Mouse (Mus musculus) stomach, embryonic 16.5 days (tissue): Measurements from ENCODE around the gene Lclat1. TPM values are rescaled to one million over a fixed set of nuclear protein-coding genes. Genes with fewer than 3 reads are reported as not detected.

Experiments
- ATAC-seq: fragments of 200-750 bp; cut with Nextera tagmentation; 2 replicates; pipeline ENCODE4 v1.8.0; 2017; ENCODE audit warnings: moderate number of reproducible peaks, moderate TSS enrichment; ENCODE audit not compliant: insufficient read depth, low FRiP score
- H3K27ac ChIP-seq: fragments of 300-500 bp; sonication (generic); 2 replicates; pipeline ENCODE4 v1.5.1; 2014; ENCODE audit warnings: low read length
- H3K27me3 ChIP-seq: fragments of 300-500 bp; sonication (generic); 2 replicates; pipeline ENCODE4 v1.6.1; 2014; ENCODE audit warnings: low read length, control low read depth, mixed read lengths; ENCODE audit not compliant: control insufficient read depth, insufficient read depth
- H3K36me3 ChIP-seq: fragments of 300-500 bp; sonication (generic); 2 replicates; pipeline ENCODE4 v1.6.1; 2014; ENCODE audit warnings: low read length; ENCODE audit not compliant: control insufficient read depth, insufficient read depth
- H3K4me1 ChIP-seq: fragments of 300-500 bp; sonication (generic); 2 replicates; pipeline ENCODE4 v1.6.1; 2014; ENCODE audit warnings: low read length, control low read depth, mixed read lengths; ENCODE audit not compliant: control insufficient read depth, insufficient read depth
- H3K4me2 ChIP-seq: fragments of 300-500 bp; sonication (generic); 2 replicates; pipeline ENCODE4 v1.6.1; 2014; ENCODE audit warnings: low read depth, low read length, mixed read lengths
- H3K4me3 ChIP-seq: fragments of 300-500 bp; sonication (generic); replicated peaks from 2 replicates; pipeline ENCODE4 v1.5.1; 2014; ENCODE audit warnings: mild to moderate bottlenecking, low read length
- H3K9ac ChIP-seq: fragments of 300-500 bp; sonication (generic); 2 replicates; pipeline ENCODE4 v1.6.1; 2014; ENCODE audit warnings: low read length
- H3K9me3 ChIP-seq: fragments of 300-500 bp; sonication (generic); replicated peaks from 2 replicates; pipeline ENCODE4 v1.6.1; 2016; ENCODE audit warnings: low read length, control low read depth; ENCODE audit not compliant: control insufficient read depth
- WGBS: fragments of 180-500 bp; shearing (Covaris S2); extraction: QIAGEN DNeasy Blood & Tissue Kit; methylation state at CpG from one replicate; pipeline ENCODE4 v1.1.7; 2014; 5-methylcytosine and 5-hydroxymethylcytosine counted together
- polyA plus RNA-seq: library from polyadenylated mRNA; unstranded; fragments of >200 nt; fragmentation: Nextera tagmentation; extraction: Ambion mirVana; gene quantifications from 2 replicates; pipeline ENCODE4 v1.2.1, GENCODE M21; 2015

The Lclat1 gene
- polyA plus RNA-seq, result 14.5 and 15.1 TPM in 2 replicates

GRCm38 (mm10) chr17:73107158-73108157 lies at the start of gene Lclat1:
Gene Lclat1, plus strand, starts transcription at chr17:73107985.
- Histone ChIP-seq H3K36me3 (no peaks in the 10 kb centered on the region), H3K27me3 (no peaks in the 10 kb centered on the region), H3K4me2 (peak within 1 kb of the TSS; percentile 93), H3K9me3 (no peaks in the 10 kb centered on the region), H3K4me3 (peak within 1 kb of the TSS; percentile 81), H3K27ac (peak within 1 kb of the TSS; percentile 60), H3K4me1 (peaks cover 4% of the 10 kb centered on the region; the same call in 1 of the 2 replicates), H3K9ac (peak within 1 kb of the TSS; percentile 89)
- peak; percentile 99 for ATAC-seq
- 5% methylated on average over 51 of the region's 51 CpGs for WGBS

- Histone ChIP-seq H3K36me3 (no peaks in the 10 kb centered on the region), H3K4me2 (no peak overlapping the region)
These were observed 49.5 kb upstream of the Lclat1 start for GRCm38 (mm10) chr17:73058319-73058718.

GRCm38 (mm10) chr17:73060224-73060896 lies 47.4 kb upstream of the Lclat1 start:
- 28% methylated on average over 3 of the region's 3 CpGs for WGBS
- Histone ChIP-seq H3K4me2 (no peak overlapping the region), H3K27me3 (no peaks in the 10 kb centered on the region), H3K36me3 (no peaks in the 10 kb centered on the region), H3K9me3 (no peaks in the 10 kb centered on the region), H3K9ac (no peak overlapping the region), H3K27ac (peak overlapping the region; percentile 56), H3K4me1 (peaks cover 10% of the 10 kb centered on the region), H3K4me3 (no peak overlapping the region)
- ATAC-seq, result peak; percentile 75

More at GRCm38 (mm10) chr17:73058319-73058718, 49.5 kb upstream of the Lclat1 start:
- Histone ChIP-seq H3K9me3 (no peaks in the 10 kb centered on the region), H3K4me3 (no peak overlapping the region), H3K9ac (no peak overlapping the region), H3K4me1 (peaks cover 21% of the 10 kb centered on the region), H3K27me3 (no peaks in the 10 kb centered on the region), H3K27ac (no peak overlapping the region)
- 64% methylated on average over 5 of the region's 5 CpGs for WGBS
- ATAC-seq, result no peak

GRCm38 (mm10) chr17:73060897-73061252 lies 46.9 kb upstream of the Lclat1 start:
- H3K27ac ChIP-seq, result peak overlapping the region; percentile 50

GRCm38 (mm10) chr17:73062701-73063100 lies 45.1 kb upstream of the Lclat1 start:
- no peak for ATAC-seq
- no peak overlapping the region for H3K4me2 ChIP-seq
- no peak overlapping the region for H3K27ac ChIP-seq
- no peaks in the 10 kb centered on the region for H3K9me3 ChIP-seq
- no peaks in the 10 kb centered on the region for H3K36me3 ChIP-seq
- H3K4me1 ChIP-seq, result peaks cover 21% of the 10 kb centered on the region
- no peak overlapping the region for H3K4me3 ChIP-seq
- no peaks in the 10 kb centered on the region for H3K27me3 ChIP-seq
- WGBS, result 79% methylated on average over 1 of the region's 1 CpGs
- H3K9ac ChIP-seq, result no peak overlapping the region

More at GRCm38 (mm10) chr17:73060897-73061252, 46.9 kb upstream of the Lclat1 start:
- Histone ChIP-seq H3K4me3 (no peak overlapping the region), H3K9ac (no peak overlapping the region), H3K9me3 (no peaks in the 10 kb centered on the region), H3K36me3 (no peaks in the 10 kb centered on the region), H3K4me1 (peaks cover 10% of the 10 kb centered on the region), H3K27me3 (no peaks in the 10 kb centered on the region), H3K4me2 (no peak overlapping the region)
- peak; percentile 31; the same call in 1 of the 2 replicates for ATAC-seq
- 53% methylated on average over 8 of the region's 8 CpGs for WGBS

GRCm38 (mm10) chr17:73063299-73063698 lies 44.5 kb upstream of the Lclat1 start:
- H3K27ac ChIP-seq, result no peak overlapping the region
- no peak overlapping the region for H3K4me3 ChIP-seq
- no peaks in the 10 kb centered on the region for H3K36me3 ChIP-seq
- WGBS, result 78% methylated on average over 2 of the region's 2 CpGs
- no peak overlapping the region for H3K4me2 ChIP-seq
- H3K9me3 ChIP-seq, result no peaks in the 10 kb centered on the region
- no peaks in the 10 kb centered on the region for H3K27me3 ChIP-seq
- ATAC-seq, result no peak
- peaks cover 27% of the 10 kb centered on the region for H3K4me1 ChIP-seq
- no peak overlapping the region for H3K9ac ChIP-seq

- no peaks in the 10 kb centered on the region for H3K27me3 ChIP-seq
- H3K4me1 ChIP-seq, result peaks cover 29% of the 10 kb centered on the region
- no peaks in the 10 kb centered on the region for H3K9me3 ChIP-seq
- H3K9ac ChIP-seq, result no peak overlapping the region
- H3K4me2 ChIP-seq, result no peak overlapping the region
- no peak overlapping the region for H3K27ac ChIP-seq
- H3K4me3 ChIP-seq, result no peak overlapping the region
- no peaks in the 10 kb centered on the region for H3K36me3 ChIP-seq
- no peak for ATAC-seq
- WGBS, result 88% methylated on average over 1 of the region's 1 CpGs
These were observed 44.0 kb upstream of the Lclat1 start for GRCm38 (mm10) chr17:73063781-73064180.

- Histone ChIP-seq H3K9me3 (no peaks in the 10 kb centered on the region), H3K27ac (peak overlapping the region; percentile 61), H3K4me1 (peaks cover 25% of the 10 kb centered on the region), H3K4me3 (no peak overlapping the region), H3K36me3 (no peaks in the 10 kb centered on the region), H3K27me3 (no peaks in the 10 kb centered on the region), H3K9ac (no peak overlapping the region), H3K4me2 (no peak overlapping the region)
- 68% methylated on average over 9 of the region's 9 CpGs for WGBS
- no peak for ATAC-seq
These were observed 41.2 kb upstream of the Lclat1 start for GRCm38 (mm10) chr17:73066387-73067169.
